Mouse (Mus musculus) adrenal gland, postnatal 4 days (tissue): ENCODE results near the gene Plekhf1. TPM values are rescaled to one million over a fixed set of nuclear protein-coding genes. Genes with fewer than 3 reads are reported as not detected.

ENCODE experiments used
- DNase-seq, 2 experiments: peaks; one replicate each; pipeline ENCODE4 v3.0.0; 2021 to 2022; ENCODE audit warnings: low spot score in 2 of 2, mixed read lengths in 2 of 2
- total RNA-seq, 2 experiments: library from RNA; stranded (reverse); gene quantifications; 2 replicates each; pipeline ENCODE4 v1.2.3; 2021

The Plekhf1 gene
- total RNA-seq, 2 experiments from 2014 or later = 2.7 to 3.0 TPM

- no peak for DNase-seq
Observed at GRCm38 (mm10) chr7:38188281-38189075, 39.3 kb downstream of the Plekhf1 start.

- DNase-seq = no peak
Observed at GRCm38 (mm10) chr7:38187796-38188195, 40.0 kb downstream of the Plekhf1 start.

GRCm38 (mm10) chr7:38186861-38187260 is 41.0 kb downstream of the Plekhf1 start:
- no peak for DNase-seq

GRCm38 (mm10) chr7:38184786-38185185 is 43.0 kb downstream of the Plekhf1 start:
- no peak for DNase-seq

- DNase-seq = no peak
Observed at GRCm38 (mm10) chr7:38184418-38184745, 43.4 kb downstream of the Plekhf1 start.

GRCm38 (mm10) chr7:38183709-38184417 is 44.0 kb downstream of the Plekhf1 start:
- peak; percentile 62 to 75 for DNase-seq

- DNase-seq = peak in 1 of 2 experiments; percentile 14
Observed at GRCm38 (mm10) chr7:38182962-38183687, 44.7 kb downstream of the Plekhf1 start, which contains the start of gene 1600014C10Rik. Gene 1600014C10Rik (plus strand): TSS chr7:38183217.

GRCm38 (mm10) chr7:38182596-38182961 is 45.2 kb downstream of the Plekhf1 start:
- peak; percentile 76 for DNase-seq

GRCm38 (mm10) chr7:38181366-38181765 is 46.5 kb downstream of the Plekhf1 start:
- DNase-seq = no peak

GRCm38 (mm10) chr7:38179896-38180295 is 47.9 kb downstream of the Plekhf1 start:
- DNase-seq = no peak

- no peak for DNase-seq
Observed at GRCm38 (mm10) chr7:38176056-38176455, 51.8 kb downstream of the Plekhf1 start.

GRCm38 (mm10) chr7:38174321-38175148 is 53.3 kb downstream of the Plekhf1 start:
- no peak for DNase-seq

- DNase-seq = no peak
Observed at GRCm38 (mm10) chr7:38173871-38174270, 53.9 kb downstream of the Plekhf1 start.

- DNase-seq = no peak
Observed at GRCm38 (mm10) chr7:38167724-38168141, 60.1 kb downstream of the Plekhf1 start.

Other genes with a start within 250 kb of the Plekhf1 start
- 10 to 100 TPM; 63.4 to 75.1 TPM for gene Uri1, start 204.5 kb downstream of the Plekhf1 start, total RNA-seq
- gene Ccne1, start 120.5 kb downstream of the Plekhf1 start, total RNA-seq = 10 to 100 TPM; 16.3 to 17.5 TPM
- gene 1600014C10Rik, start 44.8 kb downstream of the Plekhf1 start, total RNA-seq = 10 to 100 TPM; 22.0 to 36.5 TPM
- 10 to 100 TPM; 58.8 to 62.7 TPM for gene Pop4, start 43.4 kb upstream of the Plekhf1 start, total RNA-seq